Mouse (Mus musculus) bone marrow, adult 2 months (tissue): Measurements from ENCODE around the gene Vps26b.

Experiments used
- CTCF ChIP-seq: fragments of 200-500 bp; IDR thresholded peaks from 2 replicates; pipeline ENCODE4 v1.5.1; 2011; ENCODE audit warnings: low read length, control low read depth; ENCODE audit not compliant: control insufficient read depth, insufficient read depth
- POLR2A ChIP-seq: fragments of 200-500 bp; IDR thresholded peaks from 2 replicates; pipeline ENCODE4 v1.6.1; 2011; ENCODE audit warnings: low read depth, mild to moderate bottlenecking, control low read depth, low read length, borderline replicate concordance; ENCODE audit not compliant: control insufficient read depth

DNA sequence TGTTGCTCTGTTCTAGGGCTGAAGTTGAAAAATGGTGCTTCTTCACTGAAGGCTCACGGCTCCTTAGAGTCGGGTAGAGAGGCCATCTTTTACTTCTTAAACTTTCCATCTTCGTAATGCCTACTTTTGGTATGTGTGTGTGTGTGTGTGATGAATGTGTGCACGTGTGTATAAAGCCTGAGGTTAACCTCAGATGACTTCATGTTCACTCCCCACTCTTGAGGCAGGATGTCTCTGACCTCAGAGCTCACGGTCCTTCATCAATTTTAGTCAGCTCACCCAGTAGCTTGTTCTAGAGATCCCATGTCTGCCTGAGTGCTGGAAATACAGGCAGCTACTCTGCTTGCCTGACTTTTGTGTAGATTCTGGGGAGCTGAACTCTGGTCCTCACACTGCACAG is 14.0 kb upstream of the Vps26b start:
- TF ChIP-seq CTCF (no peak), POLR2A (no peak)
